Mouse (Mus musculus) spleen, postnatal 4 days (tissue): Measurements from ENCODE around the gene Tmem108.

Experiments
- DNase-seq, 2 experiments: peaks; one replicate each; pipeline ENCODE4 v3.0.0; 2022; ENCODE audit warnings: low spot score in 2 of 2

The Tmem108 gene

GRCm38 (mm10) chr9:103721081-103721480 lies 40.6 kb downstream of the Tmem108 start:
- no peak for DNase-seq

DNA sequence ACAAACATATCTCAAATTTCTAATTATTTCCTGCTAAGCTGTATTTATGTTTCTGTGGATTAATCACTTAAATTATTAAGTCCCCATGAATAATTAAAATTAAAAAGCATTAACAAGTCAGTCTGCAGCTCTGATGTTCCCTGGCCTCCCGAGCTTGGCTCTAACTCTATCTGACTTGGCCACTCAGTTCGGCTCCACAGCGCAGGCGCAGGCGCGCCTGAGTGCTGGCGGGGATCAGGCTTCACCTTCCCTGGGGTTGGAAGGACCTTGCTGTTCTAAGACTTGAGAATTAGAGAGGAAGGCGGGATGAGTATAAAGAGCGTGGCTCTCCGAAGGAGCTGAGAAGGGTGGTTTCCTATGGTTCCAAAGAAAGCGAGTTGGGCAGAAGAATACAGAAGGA lies 41.6 kb downstream of the Tmem108 start:
- no peak for DNase-seq

DNA sequence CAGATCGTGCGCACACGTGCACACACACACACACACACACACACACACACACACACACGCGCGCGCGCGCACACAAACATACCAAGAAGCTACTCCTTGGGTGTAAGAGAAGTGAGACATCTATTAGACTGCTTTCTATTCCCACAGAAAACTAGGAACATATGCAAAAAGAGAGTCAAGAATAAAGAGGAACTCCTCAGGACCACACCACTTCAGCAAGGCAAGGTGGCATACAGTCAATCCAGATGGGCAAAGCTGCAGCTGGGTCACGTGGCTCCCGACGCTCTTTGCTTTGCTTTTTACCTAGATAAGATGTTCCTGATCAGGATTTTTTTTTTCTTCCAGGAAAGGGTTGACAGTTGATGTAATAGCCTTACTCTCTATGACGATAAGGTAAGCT lies 45.6 kb downstream of the Tmem108 start:
- no peak for DNase-seq

GRCm38 (mm10) chr9:103715352-103715751 lies 46.3 kb downstream of the Tmem108 start:
- DNase-seq = no peak

DNA sequence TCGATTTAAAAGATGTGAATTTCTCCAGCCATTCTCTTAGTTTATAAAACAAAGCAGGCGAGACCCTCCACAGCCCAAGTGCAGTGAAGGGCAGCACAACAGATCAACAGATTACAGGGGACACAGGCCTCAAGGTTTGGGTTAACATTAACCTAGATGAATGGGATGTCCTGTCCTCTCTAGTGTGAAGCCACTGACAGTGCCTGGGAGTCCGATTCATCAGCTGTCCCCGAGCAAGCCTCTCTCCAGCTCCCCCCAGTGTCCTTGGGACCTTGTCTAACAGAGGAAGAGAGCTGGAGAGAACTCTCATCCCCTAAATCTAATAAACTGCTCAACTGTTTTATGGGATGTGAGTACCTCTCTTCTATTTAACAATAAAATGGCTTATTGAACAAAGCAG lies 48.4 kb downstream of the Tmem108 start:
- DNase-seq = no peak

DNA sequence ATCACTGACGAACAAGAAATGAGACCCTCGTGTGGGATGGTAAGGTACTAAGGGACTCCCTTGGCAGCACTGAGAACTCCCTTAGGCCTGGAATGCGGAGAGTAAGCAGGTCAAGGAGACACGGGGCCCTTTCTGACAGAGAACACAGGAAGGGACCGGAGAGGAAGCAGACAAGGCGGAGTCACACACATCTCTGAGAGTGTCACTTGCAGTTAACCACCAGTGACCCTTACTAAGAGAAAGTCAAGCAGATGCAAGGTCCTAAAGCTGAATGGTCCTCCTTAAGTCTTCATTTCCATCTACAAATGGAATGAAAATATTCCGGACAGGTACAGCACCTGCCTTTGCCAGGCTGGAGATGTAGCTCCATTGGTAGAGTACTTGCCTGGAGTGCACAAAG lies 48.9 kb downstream of the Tmem108 start:
- no peak for DNase-seq

- DNase-seq = peak in 1 of 2 experiments; percentile 51
These were observed 51.9 kb downstream of the Tmem108 start for GRCm38 (mm10) chr9:103709694-103710093.

GRCm38 (mm10) chr9:103708514-103709173 lies 53.0 kb downstream of the Tmem108 start:
- peak; percentile 17 to 58 for DNase-seq

GRCm38 (mm10) chr9:103707857-103708256 lies 53.8 kb downstream of the Tmem108 start:
- DNase-seq = no peak

DNA sequence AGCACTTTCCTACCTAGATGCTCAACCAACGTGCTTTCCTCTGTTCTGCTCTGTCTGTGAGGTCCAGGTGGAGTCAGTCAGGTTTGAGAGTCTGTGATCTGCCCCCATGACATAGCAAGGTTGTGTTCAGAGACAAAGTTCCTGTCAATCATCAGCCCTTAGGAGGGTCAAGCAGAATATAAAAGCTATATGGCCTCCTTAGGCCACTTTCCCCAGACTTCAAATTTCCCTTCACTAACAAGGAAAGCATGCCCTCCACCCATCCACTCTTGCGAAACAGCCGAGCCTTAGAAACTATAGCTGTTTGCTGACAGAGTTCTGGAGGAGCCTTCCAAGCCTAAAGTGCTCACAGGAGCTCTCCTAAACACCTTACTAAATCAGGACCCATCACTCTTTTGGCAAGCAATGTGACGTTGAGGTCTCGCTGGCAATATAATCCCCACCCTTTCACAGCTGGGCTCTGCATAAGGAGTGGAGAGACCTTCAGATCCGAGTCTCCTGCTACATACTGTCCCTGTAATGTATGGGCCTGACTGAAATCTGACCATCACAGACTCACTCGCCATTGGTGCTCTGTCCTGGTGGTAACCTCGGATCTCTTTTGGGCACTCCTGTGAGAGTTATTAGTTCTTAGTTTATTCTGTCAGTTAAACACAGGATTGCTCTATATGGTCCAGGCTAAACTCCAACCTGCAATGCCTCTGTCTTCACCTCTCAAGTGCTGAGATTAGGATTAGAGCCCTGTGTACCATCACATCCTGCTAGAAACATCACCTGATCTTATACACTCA lies 54.4 kb downstream of the Tmem108 start:
- DNase-seq = no peak

- peak in 1 of 2 experiments; percentile 49 for DNase-seq
These were observed 55.9 kb downstream of the Tmem108 start for GRCm38 (mm10) chr9:103705717-103706116.

DNA sequence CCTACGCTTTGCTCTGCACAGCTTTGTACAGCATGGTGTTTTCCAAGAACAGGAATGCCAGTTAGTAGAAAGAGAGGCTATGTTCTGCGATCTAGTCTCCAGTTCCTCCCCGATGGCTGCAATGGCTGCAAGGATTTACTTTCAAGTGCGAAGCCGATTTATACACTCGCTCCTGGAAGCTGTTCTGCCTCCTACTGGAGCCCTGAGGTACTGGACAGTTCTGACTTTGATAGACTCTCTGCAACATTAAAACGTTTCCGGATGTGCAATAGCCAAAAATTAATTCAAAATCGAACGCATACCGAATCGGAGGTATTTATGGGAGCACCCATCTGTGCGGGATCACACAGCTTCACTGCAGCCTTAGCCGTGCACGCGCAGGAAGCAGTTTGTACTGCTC lies 58.6 kb downstream of the Tmem108 start:
- peak in 1 of 2 experiments; percentile 40 for DNase-seq

- peak in 1 of 2 experiments; percentile 47 for DNase-seq
These were observed 59.2 kb downstream of the Tmem108 start for GRCm38 (mm10) chr9:103702452-103702851.

DNA sequence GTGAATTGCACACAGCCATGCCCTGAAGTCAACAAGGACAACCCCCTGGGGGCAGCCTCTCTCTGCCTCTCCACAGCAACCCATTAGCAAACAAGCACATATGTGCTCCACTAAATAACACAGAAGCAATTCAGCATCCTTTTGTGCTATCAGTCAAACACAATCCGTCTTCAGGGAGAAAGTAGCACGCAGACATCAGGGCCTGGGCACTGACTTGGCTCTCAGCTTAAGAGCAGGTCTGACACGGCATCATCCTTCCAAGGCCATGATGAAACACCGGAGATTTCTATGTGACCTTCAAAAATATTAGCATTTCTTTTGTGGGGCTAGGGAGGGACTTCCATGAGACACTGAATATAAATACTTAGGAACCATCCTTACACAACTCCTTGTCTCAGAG lies 60.2 kb downstream of the Tmem108 start:
- DNase-seq = peak in 1 of 2 experiments; percentile 40

DNA sequence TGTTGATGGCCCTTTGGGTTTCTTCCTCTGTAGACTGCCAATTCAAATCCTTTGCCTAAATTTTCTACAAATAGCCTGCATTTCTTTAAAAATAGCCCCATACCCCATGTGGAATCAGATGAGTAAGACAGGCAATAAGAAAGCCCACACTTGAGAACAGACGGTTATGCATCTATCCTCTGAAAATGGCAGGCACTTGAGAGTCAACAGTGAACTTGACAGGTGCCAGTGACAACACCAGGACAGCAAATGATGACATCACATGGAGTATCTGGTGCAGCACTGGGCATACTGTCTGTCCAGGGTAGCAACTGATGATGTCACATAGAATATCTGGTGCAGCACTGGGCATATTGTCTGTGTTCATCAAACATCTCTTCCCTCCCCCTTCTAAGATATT lies 61.4 kb downstream of the Tmem108 start:
- no peak for DNase-seq

DNA sequence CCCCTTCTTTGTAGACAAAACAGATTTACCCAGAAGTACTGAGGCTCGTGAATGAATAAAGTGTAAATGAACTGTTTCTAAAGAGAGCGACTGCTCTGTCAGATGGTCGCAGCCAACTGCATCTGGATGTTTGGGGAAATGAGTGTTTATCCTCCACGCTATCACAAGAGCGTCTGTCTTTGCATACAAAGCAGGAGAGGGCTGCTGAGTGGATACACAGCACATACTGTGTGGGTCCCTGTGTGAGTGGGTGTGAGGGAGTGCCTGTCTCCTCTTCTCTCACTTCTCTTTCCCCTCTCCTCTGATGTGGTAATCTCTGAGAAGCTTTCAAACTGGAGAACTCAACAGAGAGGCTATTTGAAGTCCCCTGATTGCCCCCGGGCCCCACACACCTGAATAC lies 64.7 kb downstream of the Tmem108 start:
- peak in 1 of 2 experiments; percentile 53 for DNase-seq

- DNase-seq = no peak
These were observed 67.8 kb downstream of the Tmem108 start for GRCm38 (mm10) chr9:103693826-103694225.

DNA sequence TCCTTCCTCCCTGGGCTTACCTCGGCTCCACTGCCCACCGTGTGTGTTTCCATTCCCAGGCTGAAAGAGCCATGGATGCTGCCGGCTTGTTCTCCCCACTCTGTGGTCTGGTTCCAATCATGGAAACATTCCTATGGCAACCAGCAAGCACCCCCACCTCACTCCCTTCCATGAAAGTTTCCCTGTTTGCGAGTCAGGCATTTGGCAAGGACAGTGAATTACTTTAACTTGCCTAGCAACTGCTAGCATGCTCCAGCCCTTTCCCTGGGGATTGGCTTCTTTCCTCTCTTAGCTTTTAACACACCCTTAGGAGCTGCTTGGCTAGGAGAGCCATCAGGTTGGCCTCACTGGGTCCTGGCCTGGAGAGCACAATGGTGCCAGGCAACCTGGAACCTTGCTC lies 68.9 kb downstream of the Tmem108 start:
- no peak for DNase-seq

DNA sequence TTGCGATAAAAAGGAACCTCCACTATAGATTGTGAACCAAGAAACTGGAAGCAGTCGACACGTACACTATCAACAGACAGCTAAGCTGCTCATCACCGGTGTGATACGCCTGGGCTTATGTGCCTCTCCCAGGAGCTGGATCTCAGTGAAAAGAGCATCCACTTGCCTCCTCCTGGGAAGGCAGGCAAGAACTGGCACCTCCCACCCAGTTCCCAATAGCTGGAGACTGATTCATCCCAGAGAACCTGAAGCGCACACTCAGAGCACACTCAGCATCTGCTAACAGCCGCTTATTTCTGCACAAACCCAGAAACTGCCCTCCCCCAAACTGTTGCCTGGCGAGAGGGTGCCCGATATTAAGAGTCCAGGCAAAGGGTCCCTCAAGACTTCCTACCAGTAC lies 69.8 kb downstream of the Tmem108 start:
- no peak for DNase-seq

GRCm38 (mm10) chr9:103690446-103690845 lies 71.2 kb downstream of the Tmem108 start:
- DNase-seq = no peak

GRCm38 (mm10) chr9:103689697-103690096 lies 71.9 kb downstream of the Tmem108 start:
- DNase-seq = peak in 1 of 2 experiments; percentile 48

DNA sequence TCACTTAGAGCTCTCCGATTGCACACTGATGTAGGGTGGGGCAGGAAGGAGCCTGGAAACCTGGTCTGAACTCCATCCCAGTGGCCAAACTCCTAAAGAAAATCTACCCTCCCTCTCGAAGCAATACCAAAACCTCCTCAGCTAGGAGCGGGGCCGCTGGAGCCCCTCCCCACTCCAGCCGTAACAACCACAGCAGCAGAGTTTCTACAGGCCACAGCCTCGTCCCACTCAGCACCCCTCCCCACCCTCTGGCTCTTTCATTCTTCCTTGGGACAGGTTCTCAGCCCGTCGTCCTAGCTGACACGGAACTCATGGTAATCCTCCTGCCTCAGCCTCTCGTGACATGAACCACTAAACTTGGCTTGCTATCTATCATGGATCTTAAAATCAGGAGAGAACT lies 72.6 kb downstream of the Tmem108 start:
- peak in 1 of 2 experiments; percentile 53 for DNase-seq

GRCm38 (mm10) chr9:103687130-103687529 lies 74.5 kb downstream of the Tmem108 start:
- no peak for DNase-seq
